In genomic region chr15:6238133-6238532, GRCm38 (mm10) we compare ENCODE assay signal across 8 mouse cellular contexts.
A peak's percentile ranks its signal among the peaks of the same experiment; 100 is the strongest.
DNase-seq lines count a peak whose midpoint lies in the region; ATAC-seq and TF ChIP-seq lines count a peak whose summit lies in the region.

No protein-coding gene starts in this region.

- no peaks in the 10 kb centered on the region for H3K27me3 ChIP-seq in CH12.LX (replicated peaks)
- H3K27me3 ChIP-seq in forebrain, embryonic 12.5 days = no peaks in the 10 kb centered on the region

- H3K4me1 ChIP-seq in CH12.LX (ENCODE audit: control insufficient read depth in 1 of 2, insufficient read depth in 2 of 2) = no peaks in the 10 kb centered on the region
- no peaks in the 10 kb centered on the region for H3K4me1 ChIP-seq in forebrain, embryonic 12.5 days

- peak; percentile 82; the same call in 1 of the 2 replicates for ATAC-seq in forebrain, embryonic 12.5 days (ENCODE audit: low FRiP score)

- peak overlapping the region; percentile 50 for H3K4me2 ChIP-seq in CH12.LX (ENCODE audit: insufficient read depth, low read depth, poor library complexity, severe bottlenecking)
- H3K4me2 ChIP-seq in forebrain, embryonic 12.5 days = no peak overlapping the region

- no peaks in the 10 kb centered on the region for H3K9me3 ChIP-seq in CH12.LX (replicated peaks; ENCODE audit: low read length)
- no peaks in the 10 kb centered on the region for H3K9me3 ChIP-seq in forebrain, embryonic 12.5 days

- no peak for TF ChIP-seq EP300 in CH12.LX (IDR thresholded peaks at IDR 0.05; ENCODE audit: low read length)

- peak; percentile 60 for DNase-seq in CH12.LX (ENCODE audit: extremely low read depth)
- peak; percentile 86 for DNase-seq in brain, embryonic 14.5 days (ENCODE audit: low read depth)
- DNase-seq in heart, postnatal 4 days = peak; percentile 94
- DNase-seq in layer of hippocampus, adult 9-11 months = peak; percentile 42
- DNase-seq in lung, postnatal 36 days = peak; percentile 82
- peak; percentile 76 for DNase-seq in retina, postnatal 1 day
- DNase-seq in thymus, postnatal 4 days = peak; percentile 87

- WGBS in forebrain, embryonic 12.5 days = 7% methylated on average over 6 of the region's 6 CpGs

- no peak overlapping the region for H3K9ac ChIP-seq in CH12.LX (ENCODE audit: insufficient read depth, low read depth)
- H3K9ac ChIP-seq in forebrain, embryonic 12.5 days = no peak overlapping the region

- TF ChIP-seq RAD21 in CH12.LX (IDR thresholded peaks at IDR 0.05; ENCODE audit: low read depth, low read length) = peak; percentile 79

- TF ChIP-seq POLR2A in CH12.LX (IDR thresholded peaks at IDR 0.05; ENCODE audit: low read depth, low read length) = no peak
- TF ChIP-seq POLR2A in brain, embryonic 14.5 days (IDR thresholded peaks at IDR 0.05; ENCODE audit: borderline replicate concordance, extremely low read depth, insufficient read depth, insufficient read length, poor library complexity, severe bottlenecking) = no peak

- peak; percentile 64 to 86 for TF ChIP-seq CTCF in CH12.LX (conservative IDR thresholded peaks at IDR 0.05 in 1 of 2, IDR thresholded peaks at IDR 0.05 in 1 of 2; ENCODE audit: low read depth in 2 of 2, low read length in 2 of 2)
- TF ChIP-seq CTCF in brain, embryonic 14.5 days (IDR thresholded peaks at IDR 0.05; ENCODE audit: borderline replicate concordance, extremely low read depth, insufficient read depth, insufficient read length) = peak; percentile 95

- dilution Hi-C loops in CH12.LX (cut with MboI; ENCODE audit: extremely low pct_ligation_motif_present, extremely low pct_unique_long_range_greater_than_20kb, low sequenced_read_pairs) = no loop called here

- no peaks in the 10 kb centered on the region for H3K36me3 ChIP-seq in CH12.LX (replicated peaks in 1 of 2; ENCODE audit: control insufficient read depth in 1 of 2, insufficient read depth in 1 of 2, low read length in 1 of 2)
- no peaks in the 10 kb centered on the region for H3K36me3 ChIP-seq in forebrain, embryonic 12.5 days (replicated peaks)

- H3K27ac ChIP-seq in CH12.LX (ENCODE audit: insufficient read depth, low read depth) = no peak overlapping the region
- H3K27ac ChIP-seq in forebrain, embryonic 12.5 days = no peak overlapping the region

- in situ Hi-C loops in CH12.LX (cut with MboI; ENCODE audit: low pct_ligation_motif_present, low pct_unique_long_range_greater_than_20kb, low sequenced_read_pairs) = loop anchor here (25.0 kb wide), 2 partner anchors 199 to 374 kb away; partner anchors contain the start of gene C9

- no peak overlapping the region for H3K4me3 ChIP-seq in CH12.LX (replicated peaks in 1 of 3; ENCODE audit: low read depth in 2 of 3, low read length in 2 of 3, poor library complexity in 1 of 3)
- no peak overlapping the region for H3K4me3 ChIP-seq in forebrain, embryonic 12.5 days (replicated peaks)

- H3K79me2 ChIP-seq in CH12.LX (replicated peaks; ENCODE audit: control insufficient read depth, extremely low read depth, insufficient read depth, poor library complexity, severe bottlenecking) = no peaks in the 10 kb centered on the region

TF ChIP-seq in CH12.LX, 34 proteins besides CTCF, POLR2A, EP300 and RAD21:
- TF ChIP-seq BHLHE40 (IDR thresholded peaks at IDR 0.05; ENCODE audit: low read depth, low read length) (no peak), ZC3H11A (IDR thresholded peaks at IDR 0.05; ENCODE audit: low read depth, low read length) (peak; percentile 55), SMC3 (IDR thresholded peaks at IDR 0.05; ENCODE audit: low read depth, low read length) (peak; percentile 93)

Comparison
In these comparisons a context has a peak if more than half of its experiments do, and no peak if none do; other contexts are left out.
1. DNase-seq: peak in every context shown above with its lines; median percentile 94 in heart, postnatal 4 days; 87 in thymus, postnatal 4 days; 86 in brain, embryonic 14.5 days; 82 in lung, postnatal 36 days; 76 in retina, postnatal 1 day; 60 in CH12.LX; 42 in layer of hippocampus, adult 9-11 months.